Mouse (Mus musculus) kidney, adult 18-20 months (tissue): ENCODE results near the gene Actbl2.

Experiments
- DNase-seq: peaks from one replicate; pipeline ENCODE4 v3.0.0; 2021

Actbl2 gene

GRCm38 (mm10) chr13:111254713-111255112 is at the start of gene Actbl2:
Actbl2 (plus strand) TSS chr13:111255013.
- DNase-seq, result no peak

GRCm38 (mm10) chr13:111210649-111211378 is 44.0 kb upstream of the Actbl2 start:
- no peak for DNase-seq

- DNase-seq, result no peak
Measured at GRCm38 (mm10) chr13:111228768-111229167, 26.0 kb upstream of the Actbl2 start.

DNA sequence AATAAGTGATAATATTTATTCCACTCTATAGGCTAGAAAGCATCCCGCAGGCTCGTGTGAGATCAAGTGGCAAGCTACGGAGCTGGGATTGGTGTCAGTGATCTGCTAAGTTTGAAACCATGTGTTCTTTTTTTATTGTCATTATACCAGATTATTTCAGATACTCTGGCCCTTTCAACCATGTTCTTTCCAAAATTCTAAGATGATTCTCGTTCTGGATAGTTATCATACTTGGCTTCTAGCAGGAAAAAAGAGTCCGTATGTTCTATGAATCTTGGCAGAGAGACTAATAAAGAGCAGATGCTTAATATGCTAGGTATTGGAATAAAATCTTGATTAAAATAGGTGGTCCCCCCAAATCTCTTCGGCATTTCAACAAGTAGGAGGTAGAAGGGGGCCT is 25.3 kb upstream of the Actbl2 start:
- DNase-seq, result no peak

DNA sequence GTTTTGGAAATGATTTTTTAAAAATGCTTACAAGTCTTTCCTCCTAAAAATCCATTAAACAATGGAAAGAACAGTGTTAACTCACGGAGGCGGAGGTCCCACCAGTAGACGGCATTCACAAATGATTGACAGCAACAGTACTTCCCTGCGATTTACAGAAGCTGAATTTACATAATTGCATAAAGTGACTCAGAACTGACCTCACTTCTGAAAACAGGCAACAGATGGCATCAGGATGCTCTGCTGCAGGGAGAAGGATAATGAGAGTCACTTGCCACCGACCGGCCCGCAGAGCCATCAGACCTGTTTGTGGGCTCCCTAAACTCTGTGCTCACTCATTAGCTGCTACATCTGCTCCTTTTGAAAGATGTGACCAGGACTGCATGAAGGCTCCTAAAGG is 22.4 kb upstream of the Actbl2 start:
- no peak for DNase-seq

GRCm38 (mm10) chr13:111233356-111233755 is 21.5 kb upstream of the Actbl2 start:
- no peak for DNase-seq

DNA sequence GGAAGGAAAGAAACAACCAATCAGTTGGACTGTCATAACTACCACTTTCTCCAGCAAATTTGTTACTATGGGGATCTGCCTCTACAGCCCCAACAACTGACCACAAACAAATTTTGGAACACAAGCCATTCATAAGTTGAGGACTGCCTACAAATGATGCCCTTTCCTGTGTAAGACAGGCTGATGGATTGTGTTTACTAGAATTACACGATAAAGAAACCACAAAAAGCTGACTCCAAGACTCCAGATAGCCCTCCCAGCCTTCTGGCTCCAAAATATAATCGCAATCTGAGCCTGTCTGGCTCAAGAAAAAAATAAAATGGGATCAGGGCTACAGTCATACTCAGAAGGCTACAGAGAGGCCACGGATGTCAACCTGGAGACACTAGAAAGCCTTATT is 20.2 kb upstream of the Actbl2 start:
- no peak for DNase-seq

DNA sequence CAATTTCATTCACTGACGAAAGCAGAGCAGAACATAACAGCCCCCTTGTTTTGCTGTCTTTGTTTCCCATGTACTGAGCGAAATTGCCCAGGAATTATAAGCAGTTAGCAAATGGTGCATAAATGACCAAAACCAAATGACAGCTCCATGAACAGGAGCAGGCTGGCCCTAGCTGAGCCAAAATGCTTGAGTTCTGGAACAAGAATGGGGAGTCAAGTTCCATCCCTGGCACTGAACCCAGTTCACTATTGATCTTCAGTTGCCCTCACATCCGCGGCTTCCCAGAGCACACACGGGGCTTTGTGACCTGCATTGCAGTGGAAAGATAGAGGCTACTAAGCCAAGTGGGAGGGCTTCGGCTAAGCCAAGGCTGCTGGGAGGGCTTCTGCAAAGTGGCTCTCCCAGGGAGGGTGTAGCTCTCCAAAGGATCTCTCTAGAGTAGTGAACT is 19.1 kb upstream of the Actbl2 start:
- DNase-seq, result no peak

DNA sequence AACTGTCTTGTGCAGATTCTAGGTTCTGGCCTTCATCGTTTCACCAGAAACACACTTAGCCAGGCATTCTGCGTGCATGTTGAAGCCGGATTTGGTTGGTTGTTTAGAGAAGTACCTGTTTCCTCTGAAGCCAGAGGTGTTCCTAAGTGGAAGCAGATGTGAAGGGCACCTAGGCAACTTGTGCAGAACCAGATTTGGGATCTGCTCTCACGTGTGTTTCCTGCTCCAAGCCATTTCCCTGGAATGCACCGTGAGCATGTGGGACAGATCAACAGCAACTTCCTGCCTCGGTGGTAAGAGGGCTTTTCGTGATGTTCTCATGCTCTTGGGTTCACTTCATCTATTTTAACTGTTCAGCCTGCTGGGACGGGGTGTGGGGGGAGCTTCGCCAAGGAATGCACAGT is 18.4 kb upstream of the Actbl2 start:
- no peak for DNase-seq

DNA sequence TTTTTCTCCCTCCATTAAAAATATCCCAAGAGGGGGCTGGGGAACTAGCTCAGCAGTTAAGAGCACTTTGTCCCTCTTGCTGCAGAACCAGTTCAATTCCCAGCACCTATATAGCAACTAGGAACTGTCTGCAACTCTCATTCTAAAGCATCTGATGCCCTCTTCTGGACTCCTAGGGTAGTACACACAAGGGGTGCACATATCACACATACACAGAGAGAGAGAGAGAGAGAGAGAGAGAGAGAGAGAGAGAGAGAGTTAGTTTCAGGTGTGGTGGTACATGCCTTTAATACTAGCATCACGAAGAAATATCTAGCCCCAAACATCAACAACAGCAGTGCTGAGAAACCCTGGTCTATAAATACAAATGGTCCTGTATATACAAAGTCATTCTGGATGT is 17.5 kb upstream of the Actbl2 start:
- no peak for DNase-seq

DNA sequence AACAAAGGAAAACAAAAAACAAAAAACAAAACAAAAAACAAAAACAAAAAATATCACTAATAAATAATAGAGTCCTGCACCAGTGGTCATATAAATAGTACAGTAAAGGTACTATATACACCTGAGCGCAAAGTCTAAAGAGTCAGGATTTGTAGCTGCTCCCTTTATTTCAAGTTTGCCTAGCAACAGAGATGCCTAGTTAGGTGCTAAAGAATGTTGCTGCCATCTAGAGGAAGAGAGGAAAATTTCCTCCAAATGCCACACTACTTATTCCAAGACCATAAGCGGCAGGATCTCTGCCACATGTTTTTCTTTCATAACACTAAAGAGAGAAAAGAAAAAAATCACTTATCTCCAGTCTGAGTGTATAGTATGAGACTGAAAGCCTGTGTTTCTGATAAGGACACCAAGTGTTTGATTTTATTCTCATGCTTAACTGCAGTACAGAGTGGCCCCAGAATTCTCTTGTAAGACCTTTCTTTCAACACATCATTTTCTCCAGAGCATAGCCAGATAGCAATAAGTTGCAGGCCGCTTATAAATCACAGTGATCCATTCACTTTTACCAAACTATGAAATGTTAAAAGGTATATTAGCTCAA is 16.8 kb upstream of the Actbl2 start:
- DNase-seq, result no peak

DNA sequence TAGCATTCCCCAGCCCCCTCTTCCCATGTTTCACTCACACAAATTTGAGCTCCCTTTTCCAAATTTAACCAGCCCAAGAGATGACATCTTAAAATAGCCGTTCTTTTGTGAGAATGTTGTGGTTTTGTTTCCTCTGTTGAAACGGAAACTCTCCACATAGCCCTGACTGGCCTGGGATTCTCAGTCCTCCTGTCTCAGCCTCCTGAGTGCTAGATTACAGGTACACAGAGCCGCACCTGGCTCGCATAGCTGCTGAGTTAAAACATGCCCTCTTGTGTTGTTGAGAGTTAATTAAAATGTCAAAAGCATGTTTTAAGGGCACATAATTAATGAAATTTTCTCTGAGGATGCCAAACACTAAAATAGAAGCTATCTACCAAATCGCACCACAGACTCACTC is 3.7 kb upstream of the Actbl2 start:
- no peak for DNase-seq

GRCm38 (mm10) chr13:111251795-111252194 is 3.0 kb upstream of the Actbl2 start:
- DNase-seq, result no peak

DNA sequence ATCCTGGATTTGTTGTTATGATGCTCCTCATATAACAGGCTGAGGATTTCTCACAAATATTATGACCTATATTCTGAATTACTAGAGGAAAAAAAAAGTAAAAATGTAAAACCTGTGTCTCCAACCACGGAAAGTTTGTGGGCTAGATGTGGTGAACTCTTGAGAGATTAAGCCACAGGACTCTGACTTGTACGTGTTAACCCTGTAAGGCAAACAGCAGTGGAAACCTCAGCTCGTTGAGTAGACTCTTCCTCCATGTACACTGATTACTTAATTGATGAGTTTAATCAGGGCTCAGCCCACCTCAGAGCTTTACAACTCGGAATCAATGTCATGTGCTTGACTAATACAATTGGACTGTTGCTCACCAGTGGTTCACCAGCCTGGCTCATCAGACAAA is 3.2 kb downstream of the Actbl2 start:
- no peak for DNase-seq

GRCm38 (mm10) chr13:111258424-111259092 is 3.7 kb downstream of the Actbl2 start:
- no peak for DNase-seq

DNA sequence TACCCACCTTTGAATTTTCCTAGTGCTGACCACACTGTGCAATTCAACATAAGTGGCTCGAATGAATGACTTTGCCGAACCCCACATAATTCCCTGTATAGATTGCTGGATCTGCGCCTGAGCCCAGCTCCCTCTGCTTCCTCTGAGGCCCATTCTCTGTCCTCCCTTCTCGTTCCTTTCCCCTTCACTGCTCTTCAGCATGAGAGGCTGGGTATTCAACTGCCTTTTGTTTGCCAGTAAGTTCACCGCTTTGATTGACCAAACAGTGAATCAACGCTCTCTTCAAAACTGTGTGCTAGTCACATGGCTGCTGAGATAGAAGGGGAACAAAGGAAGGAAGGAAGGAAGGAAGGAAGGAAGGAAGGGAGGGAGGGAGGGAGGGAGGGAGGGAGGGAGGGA is 4.3 kb downstream of the Actbl2 start:
- no peak for DNase-seq

DNA sequence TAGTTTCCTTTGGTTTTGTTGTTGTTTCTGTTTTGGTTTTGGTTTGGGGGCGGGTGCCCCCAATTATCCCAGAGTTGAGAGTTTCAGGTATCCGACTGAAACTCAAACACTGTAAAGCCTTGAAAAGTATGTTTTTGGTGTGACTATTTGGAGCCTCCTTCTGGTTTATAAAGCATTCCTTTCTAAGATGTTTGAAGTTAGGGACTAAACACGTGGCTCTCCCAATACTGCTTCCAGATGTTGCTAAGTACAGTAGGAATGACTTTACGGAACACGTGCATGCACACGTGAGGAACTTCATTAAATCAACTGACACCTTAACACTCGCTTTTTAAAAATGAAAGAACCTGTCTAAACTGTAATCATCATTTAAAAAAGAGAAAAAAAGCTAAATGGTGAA is 4.9 kb downstream of the Actbl2 start:
- no peak for DNase-seq

GRCm38 (mm10) chr13:111263186-111263585 is 8.4 kb downstream of the Actbl2 start:
- no peak for DNase-seq

- no peak for DNase-seq
Measured at GRCm38 (mm10) chr13:111263758-111264157, 8.9 kb downstream of the Actbl2 start.

DNA sequence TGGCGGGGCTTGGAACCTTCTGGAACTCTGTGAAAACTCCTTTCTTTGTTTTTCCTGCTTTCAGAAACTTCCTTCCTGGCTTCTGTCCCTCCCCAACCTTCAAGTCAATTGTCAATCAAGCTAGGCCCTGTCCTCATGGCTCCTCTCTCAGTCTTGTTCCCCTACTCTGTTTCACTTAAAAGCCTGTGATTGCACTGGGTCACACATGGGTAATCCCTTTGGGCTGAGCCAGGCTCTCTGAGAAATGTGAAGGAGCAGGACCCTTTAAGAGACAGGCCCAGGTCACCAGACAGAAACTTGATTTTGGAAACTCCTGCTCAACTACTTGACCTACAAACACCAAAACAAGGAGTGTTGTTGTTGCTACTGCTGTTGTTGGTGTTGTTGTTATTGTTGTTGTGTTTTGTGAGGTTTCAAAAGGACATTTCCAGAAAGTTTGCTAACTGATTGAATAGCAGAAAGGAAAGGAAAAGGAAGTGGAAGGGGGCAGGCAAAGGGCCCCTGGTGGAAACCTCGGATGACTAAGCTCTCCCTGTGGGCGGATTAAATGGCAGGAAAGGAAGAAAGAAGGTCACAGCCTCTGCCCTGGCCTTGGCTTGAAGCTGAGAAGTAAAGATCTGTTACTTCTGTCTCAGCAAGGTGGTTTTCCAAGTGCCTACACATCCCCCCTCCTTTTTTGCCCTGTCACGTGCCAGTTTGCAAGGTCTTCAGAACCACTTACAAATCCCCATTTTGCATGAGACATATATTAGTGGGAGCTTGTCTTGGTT is 10.6 kb downstream of the Actbl2 start:
- no peak for DNase-seq

GRCm38 (mm10) chr13:111266855-111267254 is 12.0 kb downstream of the Actbl2 start:
- DNase-seq, result no peak

- DNase-seq, result no peak
Measured at GRCm38 (mm10) chr13:111268992-111269391, 14.2 kb downstream of the Actbl2 start.

- DNase-seq, result no peak
Measured at GRCm38 (mm10) chr13:111269789-111270335, 15.0 kb downstream of the Actbl2 start.
